Mouse (Mus musculus) gastrocnemius, postnatal 25 days (tissue): ENCODE data around the gene Urb1. TPM values are rescaled to one million over a fixed set of nuclear protein-coding genes. Genes with fewer than 3 reads are reported as not detected.

ENCODE experiments used
- total RNA-seq, 2 experiments: library from RNA; stranded (reverse); gene quantifications; 1 replicate in 1 of 2; 2 replicates in 1 of 2; pipeline ENCODE4 v1.2.3; 2021

Urb1 gene
- total RNA-seq, 2 experiments from 2014 or later, result 3.5 to 4.5 TPM

Other genes starting within 250 kb of the Urb1 start
- gene Mis18a, start 83.0 kb downstream of the Urb1 start, total RNA-seq, result 1 to 10 TPM in 1 of 2 experiments, under 1 TPM in 1; 0.97 to 1.3 TPM
- gene Mrap, start 72.2 kb downstream of the Urb1 start, total RNA-seq, result 1 to 10 TPM in 1 of 2 experiments, under 1 TPM in 1; 0.69 to 5.3 TPM
- under 1 TPM in 1 of 2 experiments, not detected in 1; 0.24 TPM for gene Eva1c, start 16.3 kb upstream of the Urb1 start, total RNA-seq
- gene Cfap298, start 124.7 kb upstream of the Urb1 start, total RNA-seq, result 10 to 100 TPM; 23.8 to 25.9 TPM
- 10 to 100 TPM in 1 of 2 experiments, 1 to 10 TPM in 1; 10.0 to 10.9 TPM for gene Synj1, start 200.9 kb upstream of the Urb1 start, total RNA-seq
- gene Paxbp1, start 234.1 kb upstream of the Urb1 start, total RNA-seq, result 1 to 10 TPM; 8.9 to 9.8 TPM